Comparison of ENCODE assay signal across 8 mouse cellular contexts in the genomic region with DNA sequence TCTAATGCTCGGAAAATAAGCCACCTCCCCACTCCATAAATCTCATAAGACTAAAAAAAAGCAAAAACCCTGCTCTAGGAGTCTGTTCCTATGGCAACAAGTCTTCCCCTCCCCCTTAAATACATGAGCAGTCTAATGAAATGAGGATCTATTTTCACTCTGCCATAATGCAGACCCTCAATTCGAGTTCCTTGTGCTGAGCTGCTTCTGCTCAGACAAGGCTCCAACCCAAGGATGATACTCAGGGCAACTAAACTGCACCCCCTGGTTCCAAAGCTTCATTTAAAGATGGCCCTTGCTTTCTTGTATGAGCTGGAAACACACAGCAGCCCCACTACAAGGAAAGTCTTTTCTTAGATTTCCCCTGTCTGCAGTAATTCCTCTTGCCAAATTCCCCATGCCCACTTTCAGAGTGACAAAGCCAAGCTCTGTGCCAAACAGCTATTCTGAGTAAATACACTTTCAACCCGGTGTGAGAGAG. TPM values are rescaled to one million over a fixed set of nuclear protein-coding genes. Genes with fewer than 3 reads are reported as not detected.
DNase-seq lines count a peak whose midpoint lies in the region; ATAC-seq and TF ChIP-seq lines count a peak whose summit lies in the region.
"Had no signal": no experiment of that assay in that cellular context is flagged by ENCODE, and none has a peak within 500 bp of the region (broad histone marks: within the 10 kb centered on the region; RNA-seq: fewer than 3 reads in every experiment).

No protein-coding gene starts in this region.

- ATAC-seq in lung, embryonic 15.5 days (ENCODE audit: borderline replicate concordance, extremely low read depth, low FRiP score, low TSS enrichment), result no peak
- ATAC-seq in lung, postnatal 0 days, result no peak
- ATAC-seq in forebrain, embryonic 13.5 days, result peak; percentile 83
- peak; percentile 75 for ATAC-seq in limb, embryonic 14.5 days (ENCODE audit: low FRiP score, low read depth)
- no peak for ATAC-seq in erythroid progenitor cell, adult 5-6 weeks (replicated peaks; ENCODE audit: low FRiP score, poor library complexity, severe bottlenecking)
- ATAC-seq: activated CD4-positive, CD25-positive, alpha-beta regulatory T cell, adult 4 months had no signal

- no peak for TF ChIP-seq POLR2A in limb, embryonic 14.5 days (IDR thresholded peaks at IDR 0.05; ENCODE audit: borderline replicate concordance, extremely low read depth, insufficient read depth, insufficient read length)
- TF ChIP-seq POLR2A in olfactory bulb, adult 2 months (IDR thresholded peaks at IDR 0.05; ENCODE audit: insufficient read depth, low read depth, low read length), result no peak

- no peak for TF ChIP-seq EP300 in lung, postnatal 0 days (IDR thresholded peaks at IDR 0.05)

- H3K4me2 ChIP-seq in lung, embryonic 15.5 days, result no peak overlapping the region
- no peak overlapping the region for H3K4me2 ChIP-seq in lung, postnatal 0 days (replicated peaks; ENCODE audit: low read depth, low read length)
- peak overlapping the region; percentile 39 for H3K4me2 ChIP-seq in forebrain, embryonic 13.5 days
- H3K4me2 ChIP-seq in limb, embryonic 14.5 days (replicated peaks; ENCODE audit: low read depth, low read length, severe bottlenecking), result peak overlapping the region; percentile 24

- no peak overlapping the region for H3K9ac ChIP-seq in lung, embryonic 15.5 days
- no peak overlapping the region for H3K9ac ChIP-seq in lung, postnatal 0 days (replicated peaks; ENCODE audit: low read depth)
- peak overlapping the region; percentile 30; the same call in 1 of the 2 replicates for H3K9ac ChIP-seq in forebrain, embryonic 13.5 days
- no peak overlapping the region for H3K9ac ChIP-seq in limb, embryonic 14.5 days (ENCODE audit: low read depth, low read length, severe bottlenecking)

- peaks cover 46% of the 10 kb centered on the region for H3K4me1 ChIP-seq in lung, embryonic 15.5 days
- H3K4me1 ChIP-seq in lung, postnatal 0 days (ENCODE audit: insufficient read depth, low read depth, low read length), result peaks cover 8% of the 10 kb centered on the region; the same call in 1 of the 2 replicates
- H3K4me1 ChIP-seq in forebrain, embryonic 13.5 days, result peaks cover 34% of the 10 kb centered on the region
- H3K4me1 ChIP-seq in limb, embryonic 14.5 days (ENCODE audit: control insufficient read depth, insufficient read depth, low read length), result peaks cover 23% of the 10 kb centered on the region
- H3K4me1 ChIP-seq in olfactory bulb, adult 2 months (ENCODE audit: control insufficient read depth, insufficient read depth, low read length), result peaks cover 16% of the 10 kb centered on the region

- no peak for DNase-seq in lung, postnatal 0 days (ENCODE audit: low spot score)
- DNase-seq in limb, embryonic 14.5 days (ENCODE audit: low spot score), result peak; percentile 47
- DNase-seq in yolk sac, embryonic 10.5 days (ENCODE audit: low spot score), result no peak

- WGBS in lung, embryonic 15.5 days, result 17% methylated on average over 3 of the region's 3 CpGs
- WGBS in lung, postnatal 0 days, result 24% methylated on average over 3 of the region's 3 CpGs
- WGBS in forebrain, embryonic 13.5 days, result 12% methylated on average over 3 of the region's 3 CpGs
- 18% methylated on average over 3 of the region's 3 CpGs for WGBS in limb, embryonic 14.5 days
- WGBS in olfactory bulb, adult 2 months, result 5% methylated on average over 3 of the region's 3 CpGs

- H3K27ac ChIP-seq in lung, embryonic 15.5 days, result peak overlapping the region; percentile 10; the same call in 1 of the 2 replicates
- no peak overlapping the region for H3K27ac ChIP-seq in lung, postnatal 0 days (ENCODE audit: low read length)
- H3K27ac ChIP-seq in forebrain, embryonic 13.5 days, result peak overlapping the region; percentile 89
- H3K27ac ChIP-seq in limb, embryonic 14.5 days (replicated peaks; ENCODE audit: low read depth, low read length), result peak overlapping the region; percentile 69
- H3K27ac ChIP-seq in olfactory bulb, adult 2 months (ENCODE audit: insufficient read depth, low read depth, low read length), result peak overlapping the region; percentile 94

- no peak for TF ChIP-seq CTCF in lung, postnatal 0 days (IDR thresholded peaks at IDR 0.05)
- TF ChIP-seq CTCF in olfactory bulb, adult 2 months (IDR thresholded peaks at IDR 0.05; ENCODE audit: insufficient read depth, low read depth, low read length), result no peak

- H3K9me3 ChIP-seq in lung, embryonic 15.5 days, result no peaks in the 10 kb centered on the region
- H3K9me3 ChIP-seq in lung, postnatal 0 days (ENCODE audit: low read length), result no peaks in the 10 kb centered on the region
- no peaks in the 10 kb centered on the region for H3K9me3 ChIP-seq in forebrain, embryonic 13.5 days (replicated peaks)
- H3K9me3 ChIP-seq in limb, embryonic 14.5 days (ENCODE audit: control insufficient read depth, low read length), result no peaks in the 10 kb centered on the region

- no peaks in the 10 kb centered on the region for H3K36me3 ChIP-seq in lung, embryonic 15.5 days
- H3K36me3 ChIP-seq in lung, postnatal 0 days (ENCODE audit: insufficient read depth, low read length), result no peaks in the 10 kb centered on the region
- H3K36me3 ChIP-seq in forebrain, embryonic 13.5 days (ENCODE audit: poor library complexity, severe bottlenecking), result no peaks in the 10 kb centered on the region
- no peaks in the 10 kb centered on the region for H3K36me3 ChIP-seq in limb, embryonic 14.5 days (ENCODE audit: control insufficient read depth, insufficient read depth, low read length)

- no peaks in the 10 kb centered on the region for H3K27me3 ChIP-seq in lung, embryonic 15.5 days
- H3K27me3 ChIP-seq in lung, postnatal 0 days (replicated peaks; ENCODE audit: insufficient read depth, low read length), result no peaks in the 10 kb centered on the region
- no peaks in the 10 kb centered on the region for H3K27me3 ChIP-seq in forebrain, embryonic 13.5 days
- H3K27me3 ChIP-seq in limb, embryonic 14.5 days (ENCODE audit: control insufficient read depth, insufficient read depth, low read length), result no peaks in the 10 kb centered on the region

- no peak overlapping the region for H3K4me3 ChIP-seq in lung, embryonic 15.5 days
- H3K4me3 ChIP-seq in lung, postnatal 0 days (ENCODE audit: low read depth, low read length), result no peak overlapping the region
- H3K4me3 ChIP-seq in forebrain, embryonic 13.5 days, result no peak overlapping the region
- no peak overlapping the region for H3K4me3 ChIP-seq in limb, embryonic 14.5 days (replicated peaks; ENCODE audit: low read length)
- no peak overlapping the region for H3K4me3 ChIP-seq in olfactory bulb, adult 2 months (ENCODE audit: insufficient read depth, low read depth, low read length)

RNA-seq across cellular contexts. Expression of gene Smap2, which starts 13.4 kb away (rescaled TPM):
- 14.3 and 14.5 TPM in 2 replicates for polyA plus RNA-seq in lung, embryonic 15.5 days (2015; fragmentation: Nextera tagmentation; extraction: Ambion mirVana)
- 10.8 and 12.4 TPM in 2 replicates for polyA plus RNA-seq in lung, postnatal 0 days (2015; fragmentation: Nextera tagmentation; extraction: Ambion mirVana)
- 22.2 and 22.7 TPM in 2 replicates for polyA plus RNA-seq in forebrain, embryonic 13.5 days (2015; fragmentation: Nextera tagmentation; extraction: Ambion mirVana)
- polyA plus RNA-seq in limb, embryonic 14.5 days (2012; rRNA removed), result 19.8 and 21.7 TPM in 2 replicates
- polyA plus RNA-seq in limb, embryonic 14.5 days (2014; fragmentation: Nextera tagmentation; extraction: Ambion mirVana), result 17.3 and 19.7 TPM in 2 replicates
- polyA plus RNA-seq in olfactory bulb, adult 2 months (2012; ENCODE audit: insufficient read depth, insufficient read length, low replicate concordance, missing spikeins), result not detected in 2 replicates
- total RNA-seq in erythroid progenitor cell, adult 5-6 weeks (2015; ENCODE audit: low replicate concordance), result 44.0 and 57.3 TPM in 2 replicates
- 28.8 and 31.5 TPM in 2 replicates for total RNA-seq in erythroid progenitor cell, adult 5-6 weeks (2017; ENCODE audit: low replicate concordance)

RNA-seq across cellular contexts. Expression of gene Col9a2, which starts 35.5 kb away (rescaled TPM):
- polyA plus RNA-seq in lung, embryonic 15.5 days (2015; fragmentation: Nextera tagmentation; extraction: Ambion mirVana), result 12.3 and 12.5 TPM in 2 replicates
- polyA plus RNA-seq in lung, postnatal 0 days (2015; fragmentation: Nextera tagmentation; extraction: Ambion mirVana), result 1.6 and 1.8 TPM in 2 replicates
- polyA plus RNA-seq in forebrain, embryonic 13.5 days (2015; fragmentation: Nextera tagmentation; extraction: Ambion mirVana), result 1.6 and 1.9 TPM in 2 replicates
- polyA plus RNA-seq in limb, embryonic 14.5 days (2012; rRNA removed), result 248 and 256 TPM in 2 replicates
- 83.8 and 87.5 TPM in 2 replicates for polyA plus RNA-seq in limb, embryonic 14.5 days (2014; fragmentation: Nextera tagmentation; extraction: Ambion mirVana)
- not detected in 2 replicates for polyA plus RNA-seq in olfactory bulb, adult 2 months (2012; ENCODE audit: insufficient read depth, insufficient read length, low replicate concordance, missing spikeins)
- total RNA-seq in erythroid progenitor cell, adult 5-6 weeks (2015; ENCODE audit: low replicate concordance), result not detected in 2 replicates
- total RNA-seq in erythroid progenitor cell, adult 5-6 weeks (2017; ENCODE audit: low replicate concordance), result not detected in 2 replicates
- polyA plus RNA-seq: activated CD4-positive, CD25-positive, alpha-beta regulatory T cell, adult 4 months had no signal

RNA-seq across cellular contexts. Expression of gene Zfp69, which starts 52.2 kb away (rescaled TPM):
- 9.0 and 10.0 TPM in 2 replicates for polyA plus RNA-seq in lung, embryonic 15.5 days (2015; fragmentation: Nextera tagmentation; extraction: Ambion mirVana)
- polyA plus RNA-seq in lung, postnatal 0 days (2015; fragmentation: Nextera tagmentation; extraction: Ambion mirVana), result 6.7 TPM in 2 replicates
- 7.4 and 8.9 TPM in 2 replicates for polyA plus RNA-seq in forebrain, embryonic 13.5 days (2015; fragmentation: Nextera tagmentation; extraction: Ambion mirVana)
- polyA plus RNA-seq in limb, embryonic 14.5 days (2012; rRNA removed), result 5.5 and 6.0 TPM in 2 replicates
- polyA plus RNA-seq in limb, embryonic 14.5 days (2014; fragmentation: Nextera tagmentation; extraction: Ambion mirVana), result 7.5 and 8.7 TPM in 2 replicates
- polyA plus RNA-seq in olfactory bulb, adult 2 months (2012; ENCODE audit: insufficient read depth, insufficient read length, low replicate concordance, missing spikeins), result not detected in 2 replicates
- total RNA-seq in erythroid progenitor cell, adult 5-6 weeks (2015; ENCODE audit: low replicate concordance), result not detected in 2 replicates
- total RNA-seq in erythroid progenitor cell, adult 5-6 weeks (2017; ENCODE audit: low replicate concordance), result not detected in 2 replicates

Comparison
In these comparisons a context has a peak if more than half of its experiments do, and no peak if none do; other contexts are left out.
1. ATAC-seq: peak in forebrain, embryonic 13.5 days (single experiment) and limb, embryonic 14.5 days (single experiment); none in lung, embryonic 15.5 days (single experiment), lung, postnatal 0 days (single experiment) and erythroid progenitor cell, adult 5-6 weeks (single experiment).
2. H3K4me2 ChIP-seq: peak in forebrain, embryonic 13.5 days (single experiment) and limb, embryonic 14.5 days (single experiment); none in lung, embryonic 15.5 days (single experiment) and lung, postnatal 0 days (single experiment).